Mouse (Mus musculus) kidney, adult 10 weeks (tissue): ENCODE results near the gene Lypd8. TPM values are rescaled to one million over a fixed set of nuclear protein-coding genes. Genes with fewer than 3 reads are reported as not detected.

ENCODE experiments used
- polyA plus RNA-seq: library from polyadenylated mRNA; stranded (reverse); fragments of 350-450 nt; fragmentation: Illumina TruSeq; extraction: RNeasy Lipid Tissue Mini Kit (QIAGEN cat#74804); gene quantifications from one replicate; pipeline ENCODE4 v1.2.3, GENCODE M21; 2014; ENCODE audit warnings: low read depth, low replicate concordance

Gene Lypd8
- not detected for polyA plus RNA-seq

DNA sequence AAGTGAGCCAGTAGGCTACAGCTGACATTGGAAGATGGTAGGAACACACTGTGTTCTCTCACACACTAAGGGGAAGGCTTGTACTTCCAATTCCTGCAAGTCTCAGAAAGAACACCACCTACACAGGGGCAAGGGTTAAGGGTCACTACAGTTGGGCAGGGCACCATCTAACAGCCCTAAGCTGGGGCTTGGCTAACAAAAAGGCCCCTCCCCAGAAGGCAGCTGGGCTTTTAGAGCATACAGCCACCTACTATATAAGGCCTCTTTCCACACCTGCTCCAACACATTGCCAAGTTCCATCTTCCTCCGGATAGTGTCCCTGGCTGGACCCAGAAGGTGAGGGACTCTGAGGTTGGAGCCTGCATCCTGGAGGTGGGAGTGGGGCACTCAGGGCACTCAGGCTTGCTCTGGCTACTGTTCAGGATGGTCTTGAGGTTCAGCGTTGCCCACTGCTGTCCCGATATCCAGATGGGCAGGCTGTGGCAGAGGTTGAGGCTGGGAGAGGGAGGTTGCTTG lies at the start of gene Lypd8:
Lypd8 (plus strand) TSS at position 281 of the 516 bp plus-strand sequence.

GRCm38 (mm10) chr11:58330276-58331148 lies 48.3 kb upstream of the Lypd8 start, which contains the start of the genes Zfp672 and Sh3bp5l:
Zfp672 (minus strand) TSS chr11:58330339.
Sh3bp5l (plus strand) TSS chr11:58330724.

DNA sequence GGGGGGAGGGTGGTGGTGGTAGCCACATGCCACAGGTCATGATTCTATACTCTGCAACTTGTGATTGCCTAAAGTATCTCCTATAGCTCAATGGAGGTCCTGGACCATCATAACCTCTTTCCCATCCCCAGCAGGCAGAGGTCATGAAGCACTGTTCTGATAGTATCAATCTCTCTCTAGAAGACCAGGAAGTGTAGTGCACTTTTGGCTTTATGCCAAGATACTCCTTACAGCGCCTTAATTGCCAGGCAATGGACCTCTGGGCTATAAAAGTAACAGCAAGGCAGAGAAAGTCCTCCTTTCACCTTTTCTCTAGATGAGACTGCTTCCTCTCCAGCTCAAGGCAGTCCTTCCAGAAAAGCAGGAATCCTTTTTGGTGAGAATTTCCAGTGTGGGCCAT lies 42.0 kb downstream of the Lypd8 start, which contains the start of gene 1810065E05Rik:
1810065E05Rik (plus strand) TSS at position 297 of the 400 bp plus-strand sequence.

DNA sequence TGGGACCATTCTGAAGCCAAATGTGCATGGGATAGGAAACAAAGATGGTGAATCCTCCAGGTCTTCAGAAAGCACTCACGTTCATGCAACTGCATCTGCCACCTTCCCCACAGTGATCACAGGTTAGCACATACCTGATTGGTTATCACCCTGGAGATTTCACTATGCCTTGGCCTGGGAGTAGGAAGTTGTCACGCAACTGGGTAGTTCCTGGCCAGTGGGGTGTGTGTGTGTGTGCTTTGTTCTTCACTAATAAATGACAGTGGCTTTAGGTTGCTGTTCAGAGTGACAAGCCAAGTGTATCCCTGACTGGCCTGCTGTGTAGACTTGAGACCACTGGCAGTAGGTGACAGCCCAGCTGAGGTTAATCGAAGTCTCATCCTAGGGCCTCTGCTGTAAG lies 53.4 kb downstream of the Lypd8 start, which contains the start of gene Gm12253:
Gm12253 (plus strand) TSS at position 301 of the 400 bp plus-strand sequence.

Other genes with a start within 250 kb of the Lypd8 start
- 3.9 TPM for gene Gemin5, start 210.5 kb upstream of the Lypd8 start, polyA plus RNA-seq
- gene Mrpl22, start 207.4 kb upstream of the Lypd8 start, polyA plus RNA-seq = 70.5 TPM
- 11.9 TPM for gene Igtp, start 179.5 kb upstream of the Lypd8 start, polyA plus RNA-seq
- gene Irgm2, start 179.4 kb upstream of the Lypd8 start, polyA plus RNA-seq = 17.5 TPM
- not detected for gene 4930438A08Rik, start 104.2 kb upstream of the Lypd8 start, polyA plus RNA-seq
- 0.61 TPM for gene Zfp692, start 72.0 kb upstream of the Lypd8 start, polyA plus RNA-seq
- gene Zfp672, start 48.7 kb upstream of the Lypd8 start, polyA plus RNA-seq = 65.9 TPM
- gene Sh3bp5l, start 48.3 kb upstream of the Lypd8 start, polyA plus RNA-seq = 0.65 TPM
- gene 1810065E05Rik, start 42.1 kb downstream of the Lypd8 start, polyA plus RNA-seq = not detected
- not detected for gene Gm12253, start 53.5 kb downstream of the Lypd8 start, polyA plus RNA-seq
- not detected for gene Lypd9, start 73.9 kb downstream of the Lypd8 start, polyA plus RNA-seq
- gene Olfr30, start 83.2 kb downstream of the Lypd8 start, polyA plus RNA-seq = not detected
- gene Olfr332, start 113.5 kb downstream of the Lypd8 start, polyA plus RNA-seq = not detected
- gene Olfr331, start 123.5 kb downstream of the Lypd8 start, polyA plus RNA-seq = not detected
- not detected for gene Olfr330, start 155.8 kb downstream of the Lypd8 start, polyA plus RNA-seq
- gene Olfr329-ps, start 167.4 kb downstream of the Lypd8 start, polyA plus RNA-seq = not detected
- gene Olfr328, start 176.6 kb downstream of the Lypd8 start, polyA plus RNA-seq = not detected
- not detected for gene Olfr224, start 191.5 kb downstream of the Lypd8 start, polyA plus RNA-seq
- gene Olfr325, start 198.7 kb downstream of the Lypd8 start, polyA plus RNA-seq = not detected
- gene Olfr324, start 216.1 kb downstream of the Lypd8 start, polyA plus RNA-seq = not detected
- gene 2210407C18Rik, start 237.0 kb downstream of the Lypd8 start, polyA plus RNA-seq = not detected